Mouse (Mus musculus): ENCODE results near the gene Lrp2. TPM values are rescaled to one million over a fixed set of nuclear protein-coding genes. Genes with fewer than 3 reads are reported as not detected.

Gene Lrp2
- total RNA-seq, 2 experiments from 2014 or later: 0.14 to 0.44 TPM

Other genes with a start within 250 kb of the Lrp2 start
- gene Abcb11, start 243.4 kb downstream of the Lrp2 start, total RNA-seq (2021): not detected
- under 1 TPM in 1 of 2 experiments, not detected in 1; 0.09 TPM for gene Dhrs9, start 205.6 kb downstream of the Lrp2 start, total RNA-seq (2021)
- gene Bbs5, start 61.1 kb upstream of the Lrp2 start, total RNA-seq (2021): 10 to 100 TPM; 22.6 to 28.3 TPM
- gene Klhl41, start 84.1 kb upstream of the Lrp2 start, total RNA-seq (2021): under 1 TPM; 0.85 to 0.87 TPM
- gene Fastkd1, start 127.5 kb upstream of the Lrp2 start, total RNA-seq (2021): 10 to 100 TPM; 15.0 to 15.1 TPM
- 10 to 100 TPM; 68.0 to 68.5 TPM for gene Ppig, start 136.5 kb upstream of the Lrp2 start, total RNA-seq (2021)
- 1 to 10 TPM; 2.1 to 2.9 TPM for gene Ccdc173, start 203.5 kb upstream of the Lrp2 start, total RNA-seq (2021)
- 10 to 100 TPM; 23.0 to 24.7 TPM for gene Phospho2, start 203.6 kb upstream of the Lrp2 start, total RNA-seq (2021)
- 10 to 100 TPM; 64.3 to 65.9 TPM for gene Klhl23, start 235.9 kb upstream of the Lrp2 start, total RNA-seq (2021)

Data from left cerebral cortex, postnatal 25 days (tissue).